Mouse (Mus musculus) stomach, embryonic 15.5 days (tissue): ENCODE measurements around the gene Aim2. TPM values are rescaled to one million over a fixed set of nuclear protein-coding genes. Genes with fewer than 3 reads are reported as not detected.
A peak's percentile ranks its signal among the peaks of the same experiment; 100 is the strongest.

ENCODE experiments used
- ATAC-seq: fragments of 200-750 bp; cut with Nextera tagmentation; 2 replicates; pipeline ENCODE4 v1.8.0; 2017; ENCODE audit warnings: low read depth, moderate number of reproducible peaks, moderate TSS enrichment; ENCODE audit not compliant: insufficient read depth, low FRiP score
- H3K27ac ChIP-seq: fragments of 300-500 bp; sonication (generic); 2 replicates; pipeline ENCODE4 v1.5.1; 2015; ENCODE audit warnings: mild to moderate bottlenecking, inconsistent platforms
- H3K27me3 ChIP-seq: fragments of 300-500 bp; sonication (generic); replicated peaks from 2 replicates; pipeline ENCODE4 v1.6.1; 2015; ENCODE audit warnings: inconsistent platforms
- H3K36me3 ChIP-seq: fragments of 300-500 bp; sonication (generic); 2 replicates; pipeline ENCODE4 v1.6.1; 2015; ENCODE audit warnings: inconsistent platforms
- H3K4me1 ChIP-seq: fragments of 300-500 bp; sonication (generic); 2 replicates; pipeline ENCODE4 v1.6.1; 2015; ENCODE audit warnings: inconsistent platforms
- H3K4me2 ChIP-seq: fragments of 300-500 bp; sonication (generic); 2 replicates; pipeline ENCODE4 v1.6.1; 2015; ENCODE audit warnings: mild to moderate bottlenecking, inconsistent platforms
- H3K4me3 ChIP-seq: fragments of 300-500 bp; sonication (generic); replicated peaks from 2 replicates; pipeline ENCODE4 v1.5.1; 2015; ENCODE audit warnings: inconsistent platforms
- H3K9ac ChIP-seq: fragments of 300-500 bp; sonication (generic); 2 replicates; pipeline ENCODE4 v1.6.1; 2015; ENCODE audit warnings: inconsistent platforms
- H3K9me3 ChIP-seq: fragments of 300-500 bp; sonication (generic); 2 replicates; pipeline ENCODE4 v1.6.1; 2016; ENCODE audit warnings: inconsistent platforms
- WGBS: fragments of 180-500 bp; shearing (Covaris S2); methylation state at CpG from one replicate; pipeline ENCODE4 v1.1.7; 2015; 5-methylcytosine and 5-hydroxymethylcytosine counted together
- polyA plus RNA-seq: library from polyadenylated mRNA; unstranded; fragments of >200 nt; fragmentation: Nextera tagmentation; extraction: Ambion mirVana; gene quantifications from 2 replicates; pipeline ENCODE4 v1.2.1, GENCODE M21; 2015

Gene Aim2
- polyA plus RNA-seq, 1 experiment from 2014 or later: 3.3 TPM

DNA sequence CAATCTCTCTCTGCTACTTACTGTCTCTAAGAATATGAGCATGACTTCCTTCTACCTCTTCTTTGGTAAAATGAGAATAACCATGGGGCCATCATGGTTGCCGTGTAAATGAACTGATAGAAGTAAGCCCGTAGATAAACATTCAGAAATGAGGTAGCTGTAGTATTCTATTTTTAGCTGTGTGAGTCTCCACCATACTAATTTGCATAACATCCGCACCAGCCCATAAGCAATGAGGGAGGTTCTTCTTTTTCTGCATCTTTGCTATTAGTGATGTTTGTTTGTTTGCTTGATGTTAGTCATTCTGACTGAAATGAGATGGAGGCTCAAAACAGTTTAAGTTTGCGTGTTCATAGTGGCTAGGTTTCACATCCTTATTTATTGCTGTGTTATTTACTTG lies 61.2 kb downstream of the Aim2 start:
- no peaks in the 10 kb centered on the region for H3K36me3 ChIP-seq
- H3K9me3 ChIP-seq: no peaks in the 10 kb centered on the region
- H3K9ac ChIP-seq: no peak overlapping the region
- ATAC-seq: no peak
- H3K4me1 ChIP-seq: no peaks in the 10 kb centered on the region
- H3K4me2 ChIP-seq: no peak overlapping the region
- WGBS: 82% methylated on average over 4 of the region's 4 CpGs
- no peak overlapping the region for H3K27ac ChIP-seq
- H3K4me3 ChIP-seq: no peak overlapping the region
- no peaks in the 10 kb centered on the region for H3K27me3 ChIP-seq

GRCm38 (mm10) chr1:173414631-173415030 lies 64.0 kb downstream of the Aim2 start:
- 74% methylated on average over 3 of the region's 3 CpGs for WGBS
- H3K9me3 ChIP-seq: no peaks in the 10 kb centered on the region
- no peak overlapping the region for H3K4me2 ChIP-seq
- H3K36me3 ChIP-seq: no peaks in the 10 kb centered on the region
- H3K27ac ChIP-seq: no peak overlapping the region
- H3K27me3 ChIP-seq: no peaks in the 10 kb centered on the region
- no peak overlapping the region for H3K9ac ChIP-seq
- H3K4me1 ChIP-seq: no peaks in the 10 kb centered on the region
- no peak for ATAC-seq
- H3K4me3 ChIP-seq: no peak overlapping the region

- Histone ChIP-seq H3K36me3 (no peaks in the 10 kb centered on the region), H3K27me3 (no peaks in the 10 kb centered on the region), H3K9ac (no peak overlapping the region), H3K4me2 (no peak overlapping the region), H3K4me1 (no peaks in the 10 kb centered on the region), H3K4me3 (no peak overlapping the region), H3K9me3 (no peaks in the 10 kb centered on the region), H3K27ac (no peak overlapping the region)
- ATAC-seq: peak; percentile 14; the same call in 1 of the 2 replicates
- 78% methylated on average over 3 of the region's 3 CpGs for WGBS
Measured at GRCm38 (mm10) chr1:173418516-173418915, 67.8 kb downstream of the Aim2 start.

DNA sequence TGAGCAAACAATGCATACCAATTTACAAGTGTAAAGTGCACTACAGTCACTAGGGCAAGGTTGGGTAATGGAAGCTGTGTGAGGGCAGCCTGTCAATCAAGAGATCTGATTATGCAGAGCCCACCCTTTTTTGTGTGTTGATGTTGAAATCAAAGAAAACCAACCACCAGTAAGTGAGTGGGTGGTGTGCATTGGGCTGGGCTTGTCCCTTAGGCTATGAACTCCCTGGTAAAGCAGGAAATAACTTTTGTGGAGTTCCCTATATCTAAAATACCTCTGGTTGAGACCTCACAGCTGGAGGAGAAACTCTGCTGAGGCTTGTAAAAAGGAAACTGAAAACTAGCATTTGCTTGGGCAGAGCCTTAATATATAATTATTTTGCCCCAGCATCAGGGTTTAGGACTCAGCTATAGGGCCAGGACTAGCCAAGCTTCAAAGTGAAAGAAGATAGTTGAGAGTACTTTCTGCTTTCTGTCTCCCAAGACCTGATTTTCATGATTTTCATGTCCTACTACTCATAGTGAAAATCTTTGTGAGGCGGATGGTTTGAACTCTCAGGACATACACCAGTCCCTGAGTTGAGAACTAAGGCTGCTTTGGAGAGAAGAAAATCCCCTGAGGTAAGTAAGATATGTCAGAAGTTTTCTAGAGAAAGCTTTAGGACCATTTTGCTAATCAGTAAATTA lies 68.4 kb downstream of the Aim2 start:
- Histone ChIP-seq H3K27ac (no peak overlapping the region; the same call in 1 of the 2 replicates), H3K27me3 (no peaks in the 10 kb centered on the region), H3K4me2 (no peak overlapping the region; the same call in 1 of the 2 replicates), H3K9me3 (no peaks in the 10 kb centered on the region), H3K4me3 (no peak overlapping the region), H3K9ac (no peak overlapping the region), H3K4me1 (no peaks in the 10 kb centered on the region), H3K36me3 (no peaks in the 10 kb centered on the region)
- 73% methylated on average over 1 of the region's 1 CpGs for WGBS
- ATAC-seq: peak; percentile 77

DNA sequence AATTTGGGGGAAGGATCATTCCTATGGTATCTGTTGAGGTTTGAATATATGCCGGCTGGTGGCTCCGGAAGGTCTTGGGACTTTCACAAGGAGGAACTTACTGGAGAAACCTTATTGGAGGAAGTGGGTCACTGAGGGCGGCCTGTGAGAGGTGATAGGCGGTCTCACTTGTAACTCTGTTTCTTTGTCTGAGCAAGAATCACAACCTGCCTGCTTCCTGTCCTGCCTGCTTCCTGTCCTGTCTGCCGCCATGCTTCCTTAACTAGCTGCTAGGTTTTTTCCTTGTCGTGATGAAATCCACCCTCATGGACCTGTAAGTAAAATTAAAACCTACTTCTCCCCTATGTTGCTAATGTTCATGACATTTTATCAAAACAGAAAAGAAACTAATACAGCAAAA lies 69.7 kb downstream of the Aim2 start:
- H3K36me3 ChIP-seq: no peaks in the 10 kb centered on the region
- WGBS: 74% methylated on average over 6 of the region's 6 CpGs
- H3K4me1 ChIP-seq: no peaks in the 10 kb centered on the region
- no peak overlapping the region for H3K9ac ChIP-seq
- no peak for ATAC-seq
- H3K4me2 ChIP-seq: no peak overlapping the region
- H3K4me3 ChIP-seq: no peak overlapping the region
- H3K27ac ChIP-seq: no peak overlapping the region
- no peaks in the 10 kb centered on the region for H3K27me3 ChIP-seq
- no peaks in the 10 kb centered on the region for H3K9me3 ChIP-seq

DNA sequence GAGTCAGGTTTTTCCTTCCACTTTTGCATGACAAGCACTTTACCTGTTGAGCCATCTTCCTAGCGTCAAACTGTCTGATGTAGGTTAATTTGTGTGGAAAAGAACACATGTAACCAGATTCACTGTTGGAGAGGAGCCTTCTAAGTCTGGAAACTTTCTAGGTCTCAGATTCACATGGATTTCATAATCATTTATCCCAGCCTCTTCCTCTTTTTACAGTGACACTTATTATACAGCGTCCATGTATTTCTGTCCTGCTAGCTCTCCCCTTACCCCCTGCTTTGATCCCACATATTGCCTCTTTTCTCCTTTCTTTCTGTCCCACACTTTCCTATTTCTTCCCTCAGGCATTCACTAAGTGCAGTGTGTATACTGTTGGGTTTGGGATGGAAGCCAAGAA lies 75.7 kb downstream of the Aim2 start:
- ATAC-seq: no peak
- Histone ChIP-seq H3K4me1 (no peaks in the 10 kb centered on the region), H3K4me3 (no peak overlapping the region), H3K9me3 (no peaks in the 10 kb centered on the region), H3K27ac (no peak overlapping the region), H3K36me3 (no peaks in the 10 kb centered on the region), H3K27me3 (no peaks in the 10 kb centered on the region), H3K9ac (no peak overlapping the region), H3K4me2 (no peak overlapping the region)
- 64% methylated on average over 2 of the region's 2 CpGs for WGBS

GRCm38 (mm10) chr1:173427385-173427784 lies 76.7 kb downstream of the Aim2 start:
- Histone ChIP-seq H3K4me2 (no peak overlapping the region), H3K4me1 (no peaks in the 10 kb centered on the region)
- no peak for ATAC-seq

GRCm38 (mm10) chr1:173429995-173430699 lies 79.5 kb downstream of the Aim2 start:
- Histone ChIP-seq H3K4me1 (no peaks in the 10 kb centered on the region), H3K27ac (no peak overlapping the region), H3K4me2 (no peak overlapping the region), H3K36me3 (no peaks in the 10 kb centered on the region), H3K4me3 (no peak overlapping the region), H3K9me3 (no peaks in the 10 kb centered on the region), H3K9ac (no peak overlapping the region), H3K27me3 (no peaks in the 10 kb centered on the region)
- ATAC-seq: no peak
- WGBS: 78% methylated on average over 5 of the region's 5 CpGs

More at GRCm38 (mm10) chr1:173427385-173427784, 76.7 kb downstream of the Aim2 start:
- Histone ChIP-seq H3K27ac (no peak overlapping the region), H3K27me3 (no peaks in the 10 kb centered on the region), H3K9ac (no peak overlapping the region), H3K4me3 (no peak overlapping the region), H3K9me3 (no peaks in the 10 kb centered on the region), H3K36me3 (no peaks in the 10 kb centered on the region)
- WGBS: 79% methylated on average over 8 of the region's 8 CpGs

DNA sequence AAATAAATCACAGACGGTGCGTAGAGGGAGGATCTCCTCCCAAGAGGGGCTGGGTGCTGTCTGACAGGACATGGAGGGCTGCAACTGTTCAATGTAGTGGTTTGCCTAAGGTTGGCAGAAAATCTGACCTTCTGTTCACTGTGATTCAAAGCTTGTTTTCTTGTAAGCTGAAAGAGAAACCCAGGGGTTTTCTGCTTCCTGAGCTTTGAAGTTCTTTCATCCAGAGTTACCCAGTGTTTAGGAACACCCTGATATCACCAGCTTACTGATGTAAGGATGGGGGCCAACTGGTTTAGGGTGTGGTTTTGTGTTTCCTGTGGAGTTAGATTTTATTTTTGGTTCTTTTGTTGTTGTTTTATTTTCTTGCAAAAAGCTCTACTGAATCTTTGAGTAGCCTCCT lies 81.7 kb downstream of the Aim2 start:
- ATAC-seq: no peak
- no peak overlapping the region for H3K4me2 ChIP-seq

DNA sequence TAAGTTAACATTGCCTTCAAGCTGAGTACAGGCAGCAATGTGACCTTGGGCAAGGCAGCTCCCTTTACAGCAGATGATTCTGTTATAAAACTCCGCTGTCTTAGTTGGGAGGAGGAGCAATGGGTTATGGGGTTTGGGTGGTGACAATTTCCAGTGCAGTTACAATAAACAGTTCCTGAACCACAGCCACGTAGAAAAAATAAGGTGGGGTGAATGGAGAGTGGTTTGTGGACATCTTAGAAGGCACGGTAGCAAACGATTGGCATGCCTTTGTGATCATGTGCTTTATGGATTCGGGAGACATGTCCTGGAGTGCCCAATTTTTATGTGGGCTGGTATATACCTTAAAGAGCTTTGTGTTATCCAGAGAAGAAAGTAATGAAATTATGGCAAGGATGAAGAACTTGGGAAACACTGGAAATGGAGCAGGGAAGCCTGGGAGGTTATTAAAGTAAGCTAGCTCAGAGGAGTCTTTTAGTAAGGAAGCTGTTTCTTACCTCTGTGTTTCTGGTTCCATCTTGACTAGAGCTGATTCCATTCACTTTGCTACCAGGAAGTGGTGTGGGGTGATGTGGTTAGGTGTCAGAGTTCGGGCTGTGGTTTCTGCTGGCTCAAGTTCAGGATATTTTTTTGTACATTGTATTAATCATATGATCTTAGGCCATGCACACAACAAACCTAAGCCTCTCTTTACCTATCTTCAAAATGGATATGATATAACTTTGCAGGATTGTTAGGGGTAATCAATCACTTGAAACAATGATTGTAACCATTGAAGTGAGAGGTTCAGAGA lies 86.7 kb downstream of the Aim2 start:
- H3K27ac ChIP-seq: no peak overlapping the region
- no peak for ATAC-seq
- no peaks in the 10 kb centered on the region for H3K4me1 ChIP-seq
- H3K4me3 ChIP-seq: no peak overlapping the region
- 62% methylated on average over 6 of the region's 6 CpGs for WGBS
- H3K9me3 ChIP-seq: no peaks in the 10 kb centered on the region
- H3K9ac ChIP-seq: no peak overlapping the region
- no peaks in the 10 kb centered on the region for H3K36me3 ChIP-seq
- H3K27me3 ChIP-seq: no peaks in the 10 kb centered on the region
- H3K4me2 ChIP-seq: no peak overlapping the region

More for the DNA sequence above, 81.7 kb downstream of the Aim2 start:
- Histone ChIP-seq H3K27me3 (no peaks in the 10 kb centered on the region), H3K27ac (no peak overlapping the region), H3K4me3 (no peak overlapping the region), H3K4me1 (no peaks in the 10 kb centered on the region), H3K9me3 (no peaks in the 10 kb centered on the region), H3K9ac (no peak overlapping the region), H3K36me3 (no peaks in the 10 kb centered on the region)
- 72% methylated on average over 2 of the region's 2 CpGs for WGBS

- no peak for ATAC-seq
- Histone ChIP-seq H3K9ac (no peak overlapping the region), H3K4me1 (no peaks in the 10 kb centered on the region), H3K36me3 (no peaks in the 10 kb centered on the region), H3K27me3 (no peaks in the 10 kb centered on the region), H3K9me3 (no peaks in the 10 kb centered on the region), H3K4me2 (no peak overlapping the region), H3K4me3 (no peak overlapping the region), H3K27ac (no peak overlapping the region)
- WGBS: 57% methylated on average over 1 of the region's 1 CpGs
Measured at GRCm38 (mm10) chr1:173440681-173441080, 90.0 kb downstream of the Aim2 start.

GRCm38 (mm10) chr1:173441210-173441609 lies 90.5 kb downstream of the Aim2 start:
- no peaks in the 10 kb centered on the region for H3K9me3 ChIP-seq
- no peak overlapping the region for H3K27ac ChIP-seq
- WGBS: 67% methylated on average over 4 of the region's 4 CpGs
- no peaks in the 10 kb centered on the region for H3K27me3 ChIP-seq
- H3K4me2 ChIP-seq: no peak overlapping the region
- H3K9ac ChIP-seq: no peak overlapping the region
- H3K36me3 ChIP-seq: no peaks in the 10 kb centered on the region
- H3K4me3 ChIP-seq: no peak overlapping the region
- ATAC-seq: no peak
- H3K4me1 ChIP-seq: no peaks in the 10 kb centered on the region
